Mouse (Mus musculus) CH12.LX (cell line): ENCODE measurements around the gene Psmd9. TPM values are rescaled to one million over a fixed set of nuclear protein-coding genes. Genes with fewer than 3 reads are reported as not detected.

Experiments used
- DNase-seq: peaks from one replicate; pipeline ENCODE4 v3.0.0-alpha.2; 2013; ENCODE audit errors: extremely low read depth
- H3K27ac ChIP-seq: 2 replicates; pipeline ENCODE4 v1.5.1; 2012; ENCODE audit warnings: low read depth, mild to moderate bottlenecking, control low read depth, moderate library complexity; ENCODE audit not compliant: insufficient read depth
- H3K27me3 ChIP-seq: replicated peaks from 2 replicates; pipeline ENCODE3; 2012; ENCODE audit warnings: inconsistent platforms
- H3K36me3 ChIP-seq, 2 experiments: replicated peaks in 1 of 2; 2 replicates each; pipeline versions ENCODE3 to v1.6.1; 2012; ENCODE audit warnings: inconsistent platforms in 1 of 2, low read length in 1 of 2, mild to moderate bottlenecking in 1 of 2, mixed read lengths in 1 of 2, moderate library complexity in 1 of 2; ENCODE audit not compliant: control insufficient read depth in 1 of 2, insufficient read depth in 1 of 2
- H3K4me1 ChIP-seq, 2 experiments: 2 replicates each; pipeline ENCODE4 v1.6.1; 2012; ENCODE audit warnings: inconsistent platforms in 1 of 2, moderate library complexity in 1 of 2; ENCODE audit not compliant: insufficient read depth in 2 of 2, control insufficient read depth in 1 of 2
- H3K4me2 ChIP-seq: 2 replicates; pipeline ENCODE4 v1.6.1; 2012; ENCODE audit warnings: low read depth, mild to moderate bottlenecking, control low read depth; ENCODE audit not compliant: poor library complexity, insufficient read depth, severe bottlenecking
- H3K4me3 ChIP-seq, 3 experiments: fragments of 150-350 bp in 1 of 3; sonication (generic) in 1 of 3; replicated peaks in 1 of 3; 2 replicates each; pipeline versions ENCODE3 to v1.5.1; 2011 to 2012; ENCODE audit warnings: low read depth in 2 of 3, low read length in 2 of 3, mild to moderate bottlenecking in 2 of 3, moderate library complexity in 2 of 3, control low read depth in 1 of 3, improper control_type of control experiment in 1 of 3, inconsistent platforms in 1 of 3, mixed read lengths in 1 of 3; ENCODE audit not compliant: poor library complexity in 1 of 3
- H3K79me2 ChIP-seq: replicated peaks from 2 replicates; pipeline ENCODE4 v1.6.1; 2012; ENCODE audit warnings: mild to moderate bottlenecking, moderate library complexity; ENCODE audit not compliant: control insufficient read depth, poor library complexity, insufficient read depth, severe bottlenecking; ENCODE audit errors: extremely low read depth
- H3K9ac ChIP-seq: 2 replicates; pipeline ENCODE4 v1.6.1; 2012; ENCODE audit warnings: low read depth, mild to moderate bottlenecking, control low read depth, moderate library complexity; ENCODE audit not compliant: insufficient read depth
- H3K9me3 ChIP-seq: replicated peaks from 2 replicates; pipeline ENCODE3; 2012; ENCODE audit warnings: low read length, inconsistent platforms, mixed read lengths
- CTCF ChIP-seq, 2 experiments: IDR thresholded peaks in 1 of 2; conservative IDR thresholded peaks in 1 of 2; 2 replicates each; pipeline ENCODE4 v1.5.1; 2011 to 2012; ENCODE audit warnings: low read depth in 2 of 2, low read length in 2 of 2, improper control_type of control experiment in 1 of 2, inconsistent platforms in 1 of 2, mild to moderate bottlenecking in 1 of 2, moderate library complexity in 1 of 2
- GABPA ChIP-seq: IDR thresholded peaks from 2 replicates; pipeline ENCODE4 v1.6.1; 2012; ENCODE audit warnings: low read depth, low read length, improper control_type of control experiment, inconsistent platforms; ENCODE audit not compliant: insufficient replicate concordance
- JUND ChIP-seq: conservative IDR thresholded peaks from 2 replicates; pipeline ENCODE4 v1.6.1; 2011; ENCODE audit warnings: low read depth, low read length, improper control_type of control experiment
- KAT2A ChIP-seq: IDR thresholded peaks from 2 replicates; pipeline ENCODE4 v1.6.1; 2012; ENCODE audit warnings: low read length, improper control_type of control experiment, inconsistent platforms; ENCODE audit not compliant: insufficient replicate concordance
- MAX ChIP-seq: IDR thresholded peaks from 2 replicates; pipeline ENCODE4 v1.6.1; 2011; ENCODE audit warnings: low read length, improper control_type of control experiment
- MAZ ChIP-seq: IDR thresholded peaks from 2 replicates; pipeline ENCODE4 v1.6.1; 2012; ENCODE audit warnings: low read depth, mild to moderate bottlenecking, inconsistent platforms, low read length, improper control_type of control experiment, moderate library complexity
- MXI1 ChIP-seq: IDR thresholded peaks from 2 replicates; pipeline ENCODE4 v1.6.1; 2011; ENCODE audit warnings: mild to moderate bottlenecking, low read depth, low read length, improper control_type of control experiment
- NRF1 ChIP-seq: IDR thresholded peaks from 2 replicates; pipeline ENCODE4 v1.6.1; 2014; ENCODE audit warnings: low read depth, mild to moderate bottlenecking, inconsistent platforms, low read length, improper control_type of control experiment, moderate library complexity
- PAX5 ChIP-seq: IDR thresholded peaks from 2 replicates; pipeline ENCODE4 v1.6.1; 2012; ENCODE audit warnings: low read length, inconsistent platforms, mixed read lengths
- RAD21 ChIP-seq: IDR thresholded peaks from 2 replicates; pipeline ENCODE4 v1.6.1; 2011; ENCODE audit warnings: low read depth, mild to moderate bottlenecking, low read length, improper control_type of control experiment, moderate library complexity
- UBTF ChIP-seq: IDR thresholded peaks from 2 replicates; pipeline ENCODE4 v1.6.1; 2012; ENCODE audit warnings: low read depth, mild to moderate bottlenecking, inconsistent platforms, low read length, improper control_type of control experiment, moderate library complexity
- USF1 ChIP-seq: IDR thresholded peaks from 2 replicates; pipeline ENCODE4 v1.6.1; 2014; ENCODE audit warnings: low read depth, mild to moderate bottlenecking, inconsistent platforms, low read length, improper control_type of control experiment
- ZKSCAN1 ChIP-seq: IDR thresholded peaks from 2 replicates; pipeline ENCODE4 v1.6.1; 2012; ENCODE audit warnings: low read depth, inconsistent platforms, low read length, improper control_type of control experiment, borderline replicate concordance
- ZNF384 ChIP-seq: IDR thresholded peaks from 2 replicates; pipeline ENCODE4 v1.6.1; 2012; ENCODE audit warnings: low read depth, low read length, improper control_type of control experiment, inconsistent platforms
- dilution Hi-C: fragments of 300-500 bp; cut with MboI; formaldehyde crosslinking; loops from 2 replicates; pipeline ENCODE4 v1.14.3; 2020; ENCODE audit warnings: low sequenced_read_pairs; ENCODE audit not compliant: extremely low pct_unique_long_range_greater_than_20kb, extremely low pct_ligation_motif_present
- in situ Hi-C: fragments of 300-500 bp; cut with MboI; formaldehyde crosslinking; loops from 3 replicates; pipeline ENCODE4 v1.14.3; 2019; ENCODE audit warnings: low sequenced_read_pairs, low pct_ligation_motif_present, low pct_unique_long_range_greater_than_20kb, mixed read lengths
- polyA plus RNA-seq: library from polyadenylated mRNA; unstranded; fragments of >175 nt; gene quantifications from 2 replicates; pipeline ENCODE4 v1.2.1, GENCODE M21; 2012; ENCODE audit warnings: low read depth; ENCODE audit not compliant: insufficient read length
- total RNA-seq, 2 experiments: library from RNA; depleted of rRNA; stranded (reverse); fragments of 300-350 nt in 1 of 2; fragments of >200 nt in 1 of 2; gene quantifications; 2 replicates each; pipeline ENCODE4 v1.2.3; 2012 to 2014

Gene Psmd9
- total and polyA plus RNA-seq, 3 experiments: 30.8 to 38.0 (median 35.5) TPM

GRCm38 (mm10) chr5:123162942-123163341 lies 6.3 kb upstream of the Psmd9 start:
- DNase-seq: no peak
- TF ChIP-seq RAD21: no peak
- TF ChIP-seq KAT2A: no peak
- no peak for TF ChIP-seq ZKSCAN1
- no peak for TF ChIP-seq CTCF (conservative IDR thresholded peaks at IDR 0.05 in 1 of 2, IDR thresholded peaks at IDR 0.05 in 1 of 2; ENCODE audit: low read depth in 2 of 2, low read length in 2 of 2)
- no peak for TF ChIP-seq MAZ
- no peak for TF ChIP-seq MXI1
- in situ Hi-C loops: no loop called here

GRCm38 (mm10) chr5:123166437-123166836 lies 2.8 kb upstream of the Psmd9 start:
- in situ Hi-C loops: no loop called here
- TF ChIP-seq MAZ: no peak
- no peak for TF ChIP-seq PAX5
- TF ChIP-seq NRF1: no peak
- TF ChIP-seq MAX: no peak
- no peak for TF ChIP-seq USF1
- no peak for TF ChIP-seq GABPA
- TF ChIP-seq, all 38 proteins: peak for 0
- Histone ChIP-seq H3K4me1 (peaks cover 0 to 16% of the 10 kb centered on the region in 2 experiments; a peak in 3 of 4 replicates), H3K36me3 (peaks cover 43 to 65% of the 10 kb centered on the region in 2 experiments), H3K9me3 (no peaks in the 10 kb centered on the region), H3K4me3 (no peak overlapping the region), H3K4me2 (no peak overlapping the region), H3K9ac (no peak overlapping the region), H3K27me3 (no peaks in the 10 kb centered on the region), H3K27ac (no peak overlapping the region), H3K79me2 (no peaks in the 10 kb centered on the region)
- no peak for DNase-seq
- dilution Hi-C loops: no loop called here

More at GRCm38 (mm10) chr5:123162942-123163341, 6.3 kb upstream of the Psmd9 start:
- H3K79me2 ChIP-seq: no peaks in the 10 kb centered on the region
- peaks cover 0 to 12% of the 10 kb centered on the region in 2 experiments; a peak in 2 of 4 replicates for H3K4me1 ChIP-seq
- H3K36me3 ChIP-seq: peaks cover 76 to 90% of the 10 kb centered on the region in 2 experiments
- dilution Hi-C loops: no loop called here
- no peak overlapping the region for H3K4me2 ChIP-seq
- no peaks in the 10 kb centered on the region for H3K9me3 ChIP-seq
- no peak overlapping the region for H3K4me3 ChIP-seq
- no peak overlapping the region for H3K9ac ChIP-seq
- no peak overlapping the region for H3K27ac ChIP-seq
- H3K27me3 ChIP-seq: no peaks in the 10 kb centered on the region

DNA sequence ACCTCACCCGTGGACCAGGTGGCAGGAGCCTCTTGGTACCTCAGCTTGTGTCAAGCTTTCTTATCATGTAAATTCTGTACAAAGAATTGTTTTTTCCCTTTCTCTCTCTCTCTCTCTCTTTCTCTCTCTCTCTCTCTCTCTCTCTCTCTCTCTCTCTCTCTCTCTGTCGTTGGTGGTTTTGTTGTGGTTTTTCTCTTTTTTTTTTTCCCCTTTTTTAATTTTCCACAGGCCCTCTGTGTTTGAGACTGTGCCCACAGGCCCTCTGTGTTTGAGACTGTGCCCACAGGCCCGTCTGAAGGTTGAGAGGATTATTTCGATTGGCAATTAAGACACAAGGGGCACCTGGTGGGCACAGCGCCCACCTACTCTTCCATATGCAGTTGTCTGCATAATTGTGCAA lies 1.6 kb upstream of the Psmd9 start:
- Histone ChIP-seq H3K9me3 (no peaks in the 10 kb centered on the region), H3K4me3 (no peak overlapping the region), H3K4me2 (no peak overlapping the region), H3K27me3 (no peaks in the 10 kb centered on the region), H3K9ac (no peak overlapping the region), H3K27ac (no peak overlapping the region), H3K36me3 (peaks cover 35 to 54% of the 10 kb centered on the region in 2 experiments), H3K79me2 (no peaks in the 10 kb centered on the region), H3K4me1 (peaks cover 0 to 18% of the 10 kb centered on the region in 2 experiments; a peak in 3 of 4 replicates)
- DNase-seq: no peak
- in situ Hi-C loops (no loop called here), dilution Hi-C loops (no loop called here)
- TF ChIP-seq ZNF384: peak; percentile 53; the same call in 1 of the 2 replicates
- TF ChIP-seq JUND: 0 out of 2 replicates have a peak, but pooled peaks have one; percentile 22
- no peak for TF ChIP-seq UBTF
